Mouse (Mus musculus): ENCODE measurements around the gene Tfdp1.

The Tfdp1 gene

DNA sequence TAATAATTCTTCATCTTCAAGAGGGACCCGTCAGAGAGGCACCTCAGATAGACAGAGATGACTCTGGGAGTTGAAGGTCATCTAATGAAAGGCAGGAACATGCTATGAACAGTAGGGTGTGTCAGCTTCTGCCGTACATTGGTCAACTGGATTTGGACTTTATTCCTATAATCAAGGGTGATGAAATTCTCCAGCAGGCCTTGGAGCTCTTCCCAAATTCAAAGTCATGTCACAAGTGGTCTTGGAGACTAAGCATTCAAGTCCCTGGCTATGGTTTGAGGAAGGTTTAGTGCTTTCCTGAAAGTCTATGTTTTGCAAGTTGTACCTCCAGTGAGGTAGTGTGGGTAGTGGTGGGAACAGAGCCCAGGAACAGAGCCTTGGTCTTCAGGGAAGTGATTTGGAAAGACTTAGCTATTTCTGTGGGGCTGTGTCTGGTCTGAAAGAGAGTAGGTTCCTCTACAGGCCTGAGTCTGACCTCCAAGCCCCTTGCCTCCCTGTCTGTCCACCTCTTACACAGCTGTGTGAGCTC, 80.6 kb downstream of the Tfdp1 start:
- DNase-seq (ENCODE audit: low spot score in 2 of 2): no peak

DNA sequence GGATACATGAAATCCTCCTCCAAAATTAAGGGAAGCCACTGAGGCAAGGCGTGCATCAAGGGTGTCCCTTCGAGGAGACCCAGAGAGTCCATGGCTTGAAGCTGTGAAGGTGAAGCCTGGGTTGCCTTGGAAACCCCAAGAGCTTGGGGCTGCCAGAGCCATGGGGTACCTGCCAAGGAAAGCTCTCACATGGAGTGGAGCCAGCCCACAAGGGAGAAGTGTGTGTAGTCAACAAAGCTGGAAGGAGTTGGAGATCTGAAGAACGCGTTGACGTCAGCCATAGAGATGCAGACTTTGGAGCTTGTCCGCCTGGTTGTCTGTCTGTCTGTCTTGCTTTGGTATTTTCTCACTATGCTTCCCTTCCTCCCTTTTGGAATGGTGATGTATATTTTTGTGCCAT, 82.4 kb downstream of the Tfdp1 start:
- DNase-seq (ENCODE audit: low spot score in 2 of 2): no peak

DNA sequence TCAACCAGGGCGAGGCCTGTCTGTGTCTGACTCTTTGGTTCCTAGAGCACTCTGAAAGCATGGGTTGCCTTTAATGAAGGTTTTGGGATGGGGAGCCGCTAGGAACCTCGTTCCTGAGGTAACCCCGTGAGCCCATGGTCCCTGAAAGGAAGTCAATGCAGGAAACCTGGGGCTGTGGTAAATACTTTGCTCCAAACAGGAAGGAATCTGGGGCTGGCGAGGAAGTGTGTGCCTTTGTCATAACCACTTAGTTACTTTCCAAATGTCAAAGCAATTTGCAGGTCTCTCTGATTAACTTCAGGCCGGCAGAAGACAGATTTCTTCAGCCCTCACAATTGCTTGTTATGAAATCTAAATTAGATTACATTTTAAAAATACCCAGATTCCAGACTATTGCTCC, 88.8 kb downstream of the Tfdp1 start:
- DNase-seq (ENCODE audit: low spot score in 2 of 2): no peak
